Mouse (Mus musculus): ENCODE data around the gene Tprn. TPM values are rescaled to one million over a fixed set of nuclear protein-coding genes. Genes with fewer than 3 reads are reported as not detected.
"Not testable (repeated sequence)": the region's sequence is repeated elsewhere in the genome, so short reads cannot be mapped to it uniquely, and the experiment has no call there.

Gene Tprn
- polyA plus RNA-seq, 1 experiment from 2014 or later = 9.5 TPM

DNA sequence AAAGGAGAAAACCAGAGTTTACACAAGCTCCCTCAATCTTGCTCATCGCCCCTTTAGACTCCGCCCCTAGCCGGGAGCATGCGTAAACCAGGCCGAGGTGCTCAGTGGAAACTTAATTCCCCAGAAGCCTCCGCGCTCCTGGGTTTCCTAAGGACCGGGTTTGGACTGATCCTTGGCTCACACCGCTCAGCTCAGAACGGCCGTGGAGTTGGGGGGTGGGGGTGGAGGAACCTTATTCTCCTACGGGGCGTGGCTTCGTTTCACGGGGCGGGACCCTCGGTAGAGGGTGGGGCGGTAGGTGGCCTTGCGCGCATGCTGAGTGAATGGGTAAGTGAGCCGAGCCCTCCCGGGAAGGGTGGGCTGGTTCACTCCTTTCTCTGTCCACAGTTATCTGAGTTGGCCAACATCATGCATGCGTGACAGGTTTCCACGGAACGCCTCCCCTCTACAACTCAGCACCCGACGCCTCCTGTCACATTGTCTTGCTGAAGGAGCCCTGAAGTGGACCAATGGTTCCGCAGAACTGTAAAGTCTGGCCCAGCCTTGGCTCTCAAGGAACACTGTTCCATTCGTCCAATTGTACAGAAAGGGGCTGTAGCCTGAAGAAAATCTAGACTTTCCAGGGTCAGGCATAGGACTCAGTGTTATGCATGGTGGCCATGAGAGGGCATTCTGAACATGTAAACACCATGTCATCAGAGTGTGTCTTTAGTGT is 21.5 kb upstream of the Tprn start:
- no peaks in the 10 kb centered on the region for H3K9me3 ChIP-seq
- H3K36me3 ChIP-seq = peaks cover 20% of the 10 kb centered on the region
- WGBS = 2% methylated on average over 29 of the region's 29 CpGs
- peaks cover 42% of the 10 kb centered on the region for H3K4me1 ChIP-seq (replicated peaks)
- peak; percentile 75 for DNase-seq (ENCODE audit: low spot score)
- H3K27ac ChIP-seq = peak overlapping the region; percentile 87
- H3K4me3 ChIP-seq = peak overlapping the region; percentile 73
- peaks cover 46% of the 10 kb centered on the region for H3K27me3 ChIP-seq (ENCODE audit: insufficient read depth, poor library complexity, severe bottlenecking)

DNA sequence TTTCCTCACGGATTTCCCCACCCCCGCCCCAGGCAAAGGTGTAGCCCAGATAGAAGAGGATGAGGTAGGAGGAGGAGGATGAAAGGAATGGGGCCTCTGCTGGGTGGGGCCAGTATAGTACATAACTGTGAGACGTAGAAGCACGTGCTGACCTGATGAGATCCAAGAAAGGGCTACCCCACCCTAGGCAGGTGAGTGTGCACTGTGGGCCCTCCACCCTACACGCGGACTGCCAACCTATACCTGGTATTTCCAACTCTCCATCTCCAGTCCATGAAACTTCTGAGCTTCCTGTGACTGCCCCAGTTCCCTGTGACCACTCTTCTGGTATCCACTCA is 21.0 kb upstream of the Tprn start:
- H3K27ac ChIP-seq = peak overlapping the region; percentile 87
- no peaks in the 10 kb centered on the region for H3K9me3 ChIP-seq
- no peak for DNase-seq (ENCODE audit: low spot score)
- H3K4me1 ChIP-seq (replicated peaks) = peaks cover 43% of the 10 kb centered on the region
- WGBS = 19% methylated on average over 6 of the region's 6 CpGs
- peak overlapping the region; percentile 73 for H3K4me3 ChIP-seq
- H3K27me3 ChIP-seq (ENCODE audit: insufficient read depth, poor library complexity, severe bottlenecking) = peaks cover 46% of the 10 kb centered on the region
- peaks cover 26% of the 10 kb centered on the region for H3K36me3 ChIP-seq

DNA sequence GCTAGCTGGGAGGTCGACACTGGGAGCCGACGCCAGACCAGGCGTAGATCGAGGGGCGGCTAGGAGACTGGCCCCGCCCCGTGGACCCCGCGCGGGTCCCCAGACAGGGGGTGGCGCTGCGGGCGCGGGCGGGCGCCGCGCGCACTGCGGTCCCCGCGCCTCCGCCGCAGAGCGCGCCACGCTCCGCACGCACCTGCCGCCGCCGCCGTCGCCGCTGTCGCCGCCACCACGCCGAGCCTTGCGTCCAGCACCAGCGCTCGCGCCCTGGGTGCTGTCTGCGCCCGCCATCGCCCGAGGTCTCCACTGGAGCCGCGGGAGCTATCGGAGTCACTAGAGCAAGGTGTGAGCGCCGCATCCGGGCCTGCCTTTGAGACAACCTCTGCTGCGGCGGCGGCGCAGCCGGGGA is 20.3 kb upstream of the Tprn start, which contains the start of the genes Rnf208 and Cysrt1:
Gene Rnf208, plus strand, starts transcription at position 155 of the 406 bp plus-strand sequence.
Gene Cysrt1, minus strand, starts transcription at position 352 of the 406 bp plus-strand sequence.
- Histone ChIP-seq H3K4me1 (replicated peaks) (peaks cover 41% of the 10 kb centered on the region), H3K4me3 (peak within 1 kb of the TSS; percentile 73), H3K9me3 (no peaks in the 10 kb centered on the region), H3K36me3 (peaks cover 33% of the 10 kb centered on the region), H3K27ac (peak within 1 kb of the TSS; percentile 87), H3K27me3 (ENCODE audit: insufficient read depth, poor library complexity, severe bottlenecking) (peaks cover 46% of the 10 kb centered on the region)
- DNase-seq (ENCODE audit: low spot score) = no peak
- WGBS = under 1% methylated on average over 59 of the region's 59 CpGs

DNA sequence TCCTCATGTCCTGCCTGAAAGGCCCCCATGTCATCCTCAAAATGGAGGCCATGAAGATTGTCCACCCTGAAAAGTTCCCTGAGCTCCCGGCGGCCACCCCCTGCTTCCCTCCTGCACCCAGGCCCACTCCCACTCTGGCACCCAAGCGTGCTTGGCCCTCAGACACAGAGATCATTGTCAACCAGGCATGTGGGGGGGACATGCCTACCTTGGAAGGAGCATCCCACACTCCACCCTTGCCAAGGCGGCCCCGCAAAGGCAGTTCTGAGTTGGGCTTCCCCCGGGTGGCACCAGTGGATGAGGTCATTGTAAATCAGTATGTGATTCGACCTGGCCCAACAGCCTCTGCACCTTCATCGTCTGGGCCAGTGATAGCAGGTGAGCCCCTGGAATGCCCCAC is 19.1 kb upstream of the Tprn start:
- no peaks in the 10 kb centered on the region for H3K9me3 ChIP-seq
- peaks cover 46% of the 10 kb centered on the region for H3K27me3 ChIP-seq (ENCODE audit: insufficient read depth, poor library complexity, severe bottlenecking)
- H3K4me1 ChIP-seq (replicated peaks) = peaks cover 41% of the 10 kb centered on the region
- peak overlapping the region; percentile 73; the same call in 1 of the 2 replicates for H3K4me3 ChIP-seq
- no peak for DNase-seq (ENCODE audit: low spot score)
- WGBS = 85% methylated on average over 8 of the region's 8 CpGs
- H3K36me3 ChIP-seq = peaks cover 45% of the 10 kb centered on the region
- H3K27ac ChIP-seq = no peak overlapping the region

DNA sequence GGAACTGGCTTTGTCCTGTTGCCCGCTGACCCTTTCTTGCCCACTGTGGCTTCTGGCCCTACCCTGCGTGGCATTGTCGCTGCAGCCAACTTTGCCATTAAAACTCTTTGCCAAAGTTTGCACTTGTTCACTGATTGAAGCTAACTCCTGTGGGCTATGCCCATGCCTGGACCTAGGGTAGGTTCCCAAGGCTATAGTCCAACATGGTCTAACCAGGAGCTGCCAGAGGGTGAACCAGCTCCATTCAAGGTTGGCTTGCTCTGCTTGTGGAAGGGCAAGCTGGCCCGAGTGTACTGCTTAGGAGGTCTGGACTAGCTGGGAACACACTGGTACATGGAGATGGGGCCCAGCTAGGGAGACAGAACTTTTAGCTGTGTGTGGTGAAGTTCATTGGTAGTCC is 18.3 kb upstream of the Tprn start:
- WGBS = 91% methylated on average over 4 of the region's 4 CpGs

DNA sequence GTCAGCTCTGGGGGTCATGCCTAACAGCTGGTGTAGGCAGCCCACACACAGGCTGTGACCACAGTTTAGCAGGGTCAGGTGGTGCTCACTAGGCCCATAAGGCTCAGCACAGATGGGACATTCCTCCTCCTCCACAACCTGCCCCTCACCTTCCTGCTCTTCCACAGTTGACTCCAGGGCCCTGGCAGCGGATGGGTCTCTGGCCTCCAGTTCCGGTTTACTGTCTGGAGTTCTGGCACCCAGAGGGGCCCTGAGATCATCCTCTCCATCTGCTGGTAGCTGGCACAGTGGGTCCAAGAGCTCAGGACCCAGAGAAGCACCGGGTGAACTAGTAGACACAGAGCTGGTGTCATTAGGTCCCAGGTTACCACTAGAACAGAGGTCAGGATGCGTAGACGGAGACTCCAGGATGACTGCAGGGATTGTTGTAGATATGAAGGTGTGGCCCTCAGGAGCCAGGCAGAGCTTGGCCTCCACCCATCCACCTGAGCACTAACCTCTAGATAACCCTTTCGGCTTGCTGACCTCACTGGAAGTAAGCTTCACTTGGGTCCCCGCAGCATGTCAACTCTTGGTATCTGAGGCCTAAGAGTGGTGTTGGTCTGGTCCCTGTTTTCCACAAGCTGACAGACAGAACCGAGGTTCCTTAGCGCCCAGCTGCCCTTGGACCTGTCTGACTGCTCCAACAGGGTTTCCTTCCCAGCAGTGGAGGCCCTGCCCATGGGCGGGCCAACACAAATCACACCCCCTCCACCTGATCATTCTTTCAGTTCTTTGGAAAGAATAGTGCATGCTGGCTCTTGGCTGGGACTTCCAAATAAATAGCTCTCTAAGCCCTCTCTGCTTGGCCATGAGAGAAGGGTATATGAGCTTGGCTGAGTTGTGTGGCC is 16.0 kb upstream of the Tprn start, which contains the start of gene AL732309.1:
Gene AL732309.1, minus strand, starts transcription at position 681 of the 890 bp plus-strand sequence.
- H3K27me3 ChIP-seq (ENCODE audit: insufficient read depth, poor library complexity, severe bottlenecking) = peaks cover 29% of the 10 kb centered on the region
- 88% methylated on average over 10 of the region's 10 CpGs for WGBS
- peaks cover 26% of the 10 kb centered on the region for H3K4me1 ChIP-seq (replicated peaks)
- no peaks in the 10 kb centered on the region for H3K9me3 ChIP-seq
- H3K4me3 ChIP-seq = no peak within 1 kb of the TSS
- H3K27ac ChIP-seq = no peak within 1 kb of the TSS
- peaks cover 76% of the 10 kb centered on the region for H3K36me3 ChIP-seq
- DNase-seq (ENCODE audit: low spot score) = no peak

More for the DNA sequence above, 18.3 kb upstream of the Tprn start:
- no peak overlapping the region for H3K27ac ChIP-seq
- H3K4me3 ChIP-seq = no peak overlapping the region
- no peaks in the 10 kb centered on the region for H3K9me3 ChIP-seq
- peaks cover 53% of the 10 kb centered on the region for H3K36me3 ChIP-seq
- DNase-seq (ENCODE audit: low spot score) = no peak
- H3K27me3 ChIP-seq (ENCODE audit: insufficient read depth, poor library complexity, severe bottlenecking) = peaks cover 41% of the 10 kb centered on the region
- H3K4me1 ChIP-seq (replicated peaks) = peaks cover 41% of the 10 kb centered on the region

DNA sequence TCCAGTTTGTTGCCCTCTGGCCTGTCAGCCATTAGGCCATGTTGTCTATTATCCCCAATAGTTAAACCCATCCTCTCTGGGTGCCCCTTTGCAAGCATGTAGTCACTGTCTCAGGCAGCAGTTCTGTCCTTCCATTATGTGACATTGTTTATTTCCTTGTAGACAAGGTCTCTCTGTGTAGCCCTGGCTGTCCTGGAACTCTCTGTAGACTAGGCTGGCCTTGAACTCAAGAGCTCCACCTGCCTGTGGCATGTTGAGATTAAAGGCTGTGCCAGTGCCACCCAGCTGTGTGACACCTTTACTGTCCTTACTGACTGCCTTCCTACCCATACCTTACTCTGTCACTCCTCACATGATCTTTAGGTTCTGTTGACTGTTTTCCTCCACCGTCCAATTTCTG is 10.1 kb upstream of the Tprn start:
- H3K9me3 ChIP-seq = no peaks in the 10 kb centered on the region
- peaks cover 19% of the 10 kb centered on the region for H3K4me1 ChIP-seq (replicated peaks)
- peaks cover 64% of the 10 kb centered on the region for H3K36me3 ChIP-seq
- no peak for DNase-seq (ENCODE audit: low spot score)
- 87% methylated on average over 1 of the region's 1 CpGs for WGBS
- H3K27ac ChIP-seq = no peak overlapping the region
- no peak overlapping the region for H3K4me3 ChIP-seq
- H3K27me3 ChIP-seq (ENCODE audit: insufficient read depth, poor library complexity, severe bottlenecking) = no peaks in the 10 kb centered on the region

DNA sequence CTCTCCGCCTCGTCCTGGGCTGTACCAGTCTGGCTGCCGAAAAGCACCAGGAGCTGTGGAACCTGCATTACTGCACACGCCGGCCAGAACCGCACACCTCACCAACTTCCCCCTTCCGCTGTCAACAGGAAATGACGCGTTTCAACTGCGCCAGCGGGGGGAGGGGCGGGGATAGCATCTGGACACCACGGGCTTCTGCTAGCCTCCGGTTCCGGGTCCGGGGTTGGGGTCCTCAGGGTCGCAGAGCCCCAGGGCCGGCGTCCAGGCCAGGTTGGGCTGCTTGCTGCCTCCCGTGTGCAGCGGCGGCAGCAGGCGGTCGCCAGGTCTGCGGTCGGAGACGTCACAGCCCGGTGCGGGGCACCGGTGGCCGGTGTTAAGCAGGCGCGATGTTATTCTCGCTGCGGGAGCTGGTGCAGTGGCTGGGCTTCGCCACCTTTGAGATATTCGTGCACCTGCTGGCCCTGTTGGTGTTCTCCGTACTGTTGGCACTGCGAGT is 7.1 kb upstream of the Tprn start, which contains the start of gene Tmem203:
Gene Tmem203, plus strand, starts transcription at position 156 of the 496 bp plus-strand sequence.
- H3K27me3 ChIP-seq (ENCODE audit: insufficient read depth, poor library complexity, severe bottlenecking) = no peaks in the 10 kb centered on the region
- under 1% methylated on average over 39 of the region's 39 CpGs for WGBS
- DNase-seq (ENCODE audit: low spot score) = peak; percentile 95
- H3K4me3 ChIP-seq = peak within 1 kb of the TSS; percentile 91
- H3K36me3 ChIP-seq = peaks cover 34% of the 10 kb centered on the region
- peaks cover 19% of the 10 kb centered on the region for H3K4me1 ChIP-seq (replicated peaks)
- H3K27ac ChIP-seq = peak within 1 kb of the TSS; percentile 94
- H3K9me3 ChIP-seq = no peaks in the 10 kb centered on the region

DNA sequence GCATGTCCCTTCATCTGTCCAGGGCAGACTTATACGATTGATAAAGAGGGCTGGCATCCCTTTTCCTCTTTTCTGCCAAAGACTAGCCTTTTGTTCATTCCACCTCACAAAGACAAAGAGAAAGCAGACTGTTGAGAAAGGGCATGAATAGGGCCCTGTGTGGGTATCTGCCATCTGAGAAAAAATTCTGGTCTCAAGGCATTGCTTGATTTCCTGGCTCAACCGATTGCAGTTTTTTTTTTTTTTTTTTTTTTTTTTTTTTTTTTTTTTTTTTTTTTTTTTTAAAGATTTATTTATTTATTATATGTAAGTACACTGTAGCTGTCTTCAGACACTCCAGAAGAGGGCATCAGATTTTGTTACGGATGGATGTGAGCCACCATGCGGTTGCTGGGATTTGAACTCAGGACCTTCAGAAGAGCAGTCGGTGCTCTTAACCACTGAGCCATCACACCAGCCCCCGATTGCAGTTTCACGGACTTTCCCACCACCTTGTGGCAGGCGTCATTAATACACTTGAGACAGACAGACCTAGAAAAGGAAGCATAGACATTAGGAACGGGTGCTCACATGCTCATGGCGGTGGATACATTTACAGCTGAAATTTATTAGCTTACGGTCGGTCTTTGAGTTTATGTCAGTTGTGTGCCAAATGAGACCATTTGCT is 5.8 kb upstream of the Tprn start:
- Histone ChIP-seq H3K4me1 (replicated peaks) (peaks cover 20% of the 10 kb centered on the region), H3K4me3 (peak overlapping the region; percentile 91), H3K36me3 (peaks cover 21% of the 10 kb centered on the region)
- H3K27me3 ChIP-seq (ENCODE audit: insufficient read depth, poor library complexity, severe bottlenecking); H3K27ac ChIP-seq; H3K9me3 ChIP-seq: not testable (repeated sequence)
- 61% methylated on average over 12 of the region's 12 CpGs for WGBS
- DNase-seq (ENCODE audit: low spot score) = peak; percentile 18

DNA sequence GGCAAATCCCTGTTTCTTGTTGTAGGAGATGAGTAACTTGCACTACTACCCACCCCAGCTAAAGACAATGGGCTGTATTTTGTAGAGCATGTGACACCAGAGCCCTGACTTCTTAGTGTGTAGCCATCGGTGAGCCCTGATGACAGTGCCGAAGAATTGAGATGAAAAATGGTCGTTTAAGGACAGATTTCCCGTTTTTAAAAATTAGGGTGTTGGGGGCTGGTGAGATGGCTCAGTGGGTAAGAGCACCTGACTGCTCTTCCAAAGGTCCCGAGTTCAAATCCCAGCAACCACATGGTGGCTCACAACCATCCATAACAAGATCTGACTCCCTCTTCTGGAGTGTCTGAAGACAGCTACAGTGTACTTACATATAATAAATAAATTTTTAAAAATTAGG is 5.2 kb upstream of the Tprn start:
- 92% methylated on average over 5 of the region's 5 CpGs for WGBS
- not testable (repeated sequence) for H3K9me3 ChIP-seq; H3K4me3 ChIP-seq; H3K27ac ChIP-seq; DNase-seq (ENCODE audit: low spot score); H3K27me3 ChIP-seq (ENCODE audit: insufficient read depth, poor library complexity, severe bottlenecking)
- peaks cover 27% of the 10 kb centered on the region for H3K4me1 ChIP-seq (replicated peaks)
- peaks cover 15% of the 10 kb centered on the region for H3K36me3 ChIP-seq

DNA sequence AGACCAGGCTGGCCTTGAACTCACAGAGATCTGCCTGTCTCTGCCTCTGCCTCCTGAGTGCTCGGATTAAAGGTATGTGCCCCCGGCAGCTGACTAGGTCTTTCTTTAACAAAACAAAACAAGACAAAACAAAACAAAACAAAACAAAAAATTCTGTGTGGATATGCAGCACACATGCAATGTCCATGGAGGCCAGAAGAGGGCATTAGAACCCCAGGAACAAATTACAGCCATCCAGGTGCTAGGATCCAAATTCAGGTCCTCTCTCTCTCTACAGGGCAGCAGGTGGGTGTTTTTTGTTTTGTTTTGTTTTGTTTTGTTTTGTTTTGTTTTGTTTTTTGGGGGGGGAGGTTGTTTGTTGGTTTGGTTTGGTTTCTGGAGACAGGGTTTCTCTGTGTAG is 3.5 kb upstream of the Tprn start:
- no peak for DNase-seq (ENCODE audit: low spot score)
- Histone ChIP-seq H3K36me3 (no peaks in the 10 kb centered on the region), H3K27me3 (ENCODE audit: insufficient read depth, poor library complexity, severe bottlenecking) (peaks cover 10% of the 10 kb centered on the region), H3K27ac (no peak overlapping the region), H3K4me1 (replicated peaks) (peaks cover 43% of the 10 kb centered on the region), H3K9me3 (no peaks in the 10 kb centered on the region), H3K4me3 (no peak overlapping the region; the same call in 1 of the 2 replicates)
- WGBS = 56% methylated on average over 2 of the region's 2 CpGs

DNA sequence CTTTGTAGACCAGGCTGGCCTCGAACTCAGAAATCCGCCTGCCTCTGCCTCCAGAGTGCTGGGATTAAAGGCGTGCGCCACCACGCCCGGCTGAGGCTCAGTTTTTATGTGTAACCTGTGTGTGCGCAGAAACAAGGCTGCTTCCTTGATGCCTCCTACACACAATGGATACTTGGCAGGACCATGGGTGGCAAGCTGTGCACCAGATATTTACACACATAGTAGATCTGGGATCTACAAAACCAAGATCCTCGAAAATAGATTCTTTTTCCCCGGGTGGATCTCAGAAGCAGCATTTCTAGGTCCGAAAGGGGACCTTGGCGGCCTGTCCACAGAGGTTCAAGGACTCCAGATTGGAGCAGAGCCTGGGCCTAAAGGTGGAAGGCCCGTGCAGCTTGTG is 548 bp upstream of the Tprn start:
- 50% methylated on average over 12 of the region's 12 CpGs for WGBS
- peak overlapping the region; percentile 84 for H3K27ac ChIP-seq
- H3K4me3 ChIP-seq = peak overlapping the region; percentile 73
- H3K36me3 ChIP-seq = no peaks in the 10 kb centered on the region
- no peaks in the 10 kb centered on the region for H3K9me3 ChIP-seq
- H3K27me3 ChIP-seq (ENCODE audit: insufficient read depth, poor library complexity, severe bottlenecking) = peaks cover 26% of the 10 kb centered on the region
- H3K4me1 ChIP-seq (replicated peaks) = peaks cover 52% of the 10 kb centered on the region
- no peak for DNase-seq (ENCODE audit: low spot score)

All from hindbrain, embryonic 10.5 days (tissue).